Mouse (Mus musculus): ENCODE measurements around the gene Vipas39. TPM values are rescaled to one million over a fixed set of nuclear protein-coding genes. Genes with fewer than 3 reads are reported as not detected.
"Not testable (repeated sequence)": the region's sequence is repeated elsewhere in the genome, so short reads cannot be mapped to it uniquely, and the experiment has no call there.

Vipas39 gene
- 24.1 and 25.7 TPM in 2 replicates for polyA plus RNA-seq (2015; fragmentation: Nextera tagmentation; extraction: Ambion mirVana)

GRCm38 (mm10) chr12:87266108-87266826 is at the start of gene Vipas39, which contains the start of gene Ahsa1:
Gene Vipas39 (minus strand): TSS chr12:87266256.
Gene Ahsa1 (plus strand): TSS chr12:87266479.
- Histone ChIP-seq H3K4me2 (replicated peaks; ENCODE audit: low read depth, low read length) (peak within 1 kb of the TSS; percentile 81), H3K4me1 (ENCODE audit: insufficient read depth, low read depth, low read length) (no peaks in the 10 kb centered on the region), H3K27me3 (replicated peaks; ENCODE audit: insufficient read depth, low read length) (no peaks in the 10 kb centered on the region), H3K36me3 (ENCODE audit: insufficient read depth, low read length) (peaks cover 18% of the 10 kb centered on the region; the same call in 1 of the 2 replicates), H3K9me3 (ENCODE audit: low read length) (no peaks in the 10 kb centered on the region), H3K4me3 (ENCODE audit: low read depth, low read length) (peak within 1 kb of the TSS; percentile 87), H3K9ac (replicated peaks; ENCODE audit: low read depth) (peak within 1 kb of the TSS; percentile 80), H3K27ac (ENCODE audit: low read length) (peak within 1 kb of the TSS; percentile 85)
- WGBS: under 1% methylated on average over 31 of the region's 31 CpGs
- TF ChIP-seq CTCF (IDR thresholded peaks at IDR 0.05) (peak; percentile 60), EP300 (IDR thresholded peaks at IDR 0.05) (0 out of 2 replicates have a peak, but pooled peaks have one; percentile 37)
- peak; percentile 99 for DNase-seq (ENCODE audit: low spot score)
- peak; percentile 97 for ATAC-seq

- no peak for TF ChIP-seq CTCF (IDR thresholded peaks at IDR 0.05)
- no peak for TF ChIP-seq EP300 (IDR thresholded peaks at IDR 0.05)
- Histone ChIP-seq H3K9me3 (ENCODE audit: low read length) (no peaks in the 10 kb centered on the region), H3K4me1 (ENCODE audit: insufficient read depth, low read depth, low read length) (no peaks in the 10 kb centered on the region), H3K4me2 (replicated peaks; ENCODE audit: low read depth, low read length) (no peak overlapping the region), H3K27me3 (replicated peaks; ENCODE audit: insufficient read depth, low read length) (no peaks in the 10 kb centered on the region), H3K27ac (ENCODE audit: low read length) (no peak overlapping the region), H3K36me3 (ENCODE audit: insufficient read depth, low read length) (peaks cover 22% of the 10 kb centered on the region), H3K4me3 (ENCODE audit: low read depth, low read length) (no peak overlapping the region), H3K9ac (replicated peaks; ENCODE audit: low read depth) (no peak overlapping the region)
- WGBS: 73% methylated on average over 2 of the region's 2 CpGs
- DNase-seq (ENCODE audit: low spot score) (no peak), ATAC-seq (no peak)
Measured at GRCm38 (mm10) chr12:87313098-87313497, 47.0 kb upstream of the Vipas39 start.

- not testable (repeated sequence) for H3K4me3 ChIP-seq (ENCODE audit: low read depth, low read length); H3K4me2 ChIP-seq (replicated peaks; ENCODE audit: low read depth, low read length); H3K27me3 ChIP-seq (replicated peaks; ENCODE audit: insufficient read depth, low read length); H3K27ac ChIP-seq (ENCODE audit: low read length); DNase-seq (ENCODE audit: low spot score); H3K4me1 ChIP-seq (ENCODE audit: insufficient read depth, low read depth, low read length); H3K9ac ChIP-seq (replicated peaks; ENCODE audit: low read depth); ATAC-seq; H3K9me3 ChIP-seq (ENCODE audit: low read length)
- 61% methylated on average over 4 of the region's 4 CpGs for WGBS
- peaks cover 13% of the 10 kb centered on the region for H3K36me3 ChIP-seq (ENCODE audit: insufficient read depth, low read length)
Measured at GRCm38 (mm10) chr12:87306584-87306844, 40.5 kb upstream of the Vipas39 start.

- Histone ChIP-seq H3K4me1 (ENCODE audit: insufficient read depth, low read depth, low read length) (no peaks in the 10 kb centered on the region), H3K27ac (ENCODE audit: low read length) (no peak overlapping the region), H3K27me3 (replicated peaks; ENCODE audit: insufficient read depth, low read length) (no peaks in the 10 kb centered on the region), H3K4me2 (replicated peaks; ENCODE audit: low read depth, low read length) (no peak overlapping the region), H3K9ac (replicated peaks; ENCODE audit: low read depth) (no peak overlapping the region), H3K4me3 (ENCODE audit: low read depth, low read length) (no peak overlapping the region), H3K9me3 (ENCODE audit: low read length) (no peaks in the 10 kb centered on the region), H3K36me3 (ENCODE audit: insufficient read depth, low read length) (peaks cover 13% of the 10 kb centered on the region)
- no peak for TF ChIP-seq CTCF (IDR thresholded peaks at IDR 0.05)
- no peak for TF ChIP-seq EP300 (IDR thresholded peaks at IDR 0.05)
- no peak for DNase-seq (ENCODE audit: low spot score)
- WGBS: 33% methylated on average over 13 of the region's 13 CpGs
- ATAC-seq: peak; percentile 33; the same call in 1 of the 2 replicates
Measured at GRCm38 (mm10) chr12:87305767-87306583, 39.9 kb upstream of the Vipas39 start.

GRCm38 (mm10) chr12:87301189-87301588 is 35.1 kb upstream of the Vipas39 start:
- Histone ChIP-seq H3K4me1 (ENCODE audit: insufficient read depth, low read depth, low read length) (peaks cover 7% of the 10 kb centered on the region), H3K9me3 (ENCODE audit: low read length) (no peaks in the 10 kb centered on the region), H3K27me3 (replicated peaks; ENCODE audit: insufficient read depth, low read length) (no peaks in the 10 kb centered on the region), H3K27ac (ENCODE audit: low read length) (no peak overlapping the region), H3K36me3 (ENCODE audit: insufficient read depth, low read length) (no peaks in the 10 kb centered on the region), H3K9ac (replicated peaks; ENCODE audit: low read depth) (no peak overlapping the region), H3K4me3 (ENCODE audit: low read depth, low read length) (no peak overlapping the region), H3K4me2 (replicated peaks; ENCODE audit: low read depth, low read length) (no peak overlapping the region)
- DNase-seq (ENCODE audit: low spot score) (no peak), ATAC-seq (no peak)
- TF ChIP-seq EP300 (IDR thresholded peaks at IDR 0.05): no peak
- WGBS: 54% methylated on average over 4 of the region's 4 CpGs

- no peaks in the 10 kb centered on the region for H3K36me3 ChIP-seq (ENCODE audit: insufficient read depth, low read length)
- peak overlapping the region; percentile 50 for H3K9ac ChIP-seq (replicated peaks; ENCODE audit: low read depth)
- peaks cover 7% of the 10 kb centered on the region for H3K4me1 ChIP-seq (ENCODE audit: insufficient read depth, low read depth, low read length)
- H3K9me3 ChIP-seq (ENCODE audit: low read length): no peaks in the 10 kb centered on the region
- no peak; the same call in 1 of the 2 replicates for ATAC-seq
- DNase-seq (ENCODE audit: low spot score): no peak
- H3K4me3 ChIP-seq (ENCODE audit: low read depth, low read length): peak overlapping the region; percentile 76
- no peak overlapping the region for H3K27ac ChIP-seq (ENCODE audit: low read length)
- WGBS: 1% methylated on average over 9 of the region's 9 CpGs
- no peaks in the 10 kb centered on the region for H3K27me3 ChIP-seq (replicated peaks; ENCODE audit: insufficient read depth, low read length)
- no peak for TF ChIP-seq EP300 (IDR thresholded peaks at IDR 0.05)
- no peak for TF ChIP-seq CTCF (IDR thresholded peaks at IDR 0.05)
- H3K4me2 ChIP-seq (replicated peaks; ENCODE audit: low read depth, low read length): peak overlapping the region; percentile 99
Measured at GRCm38 (mm10) chr12:87300441-87300690, 34.3 kb upstream of the Vipas39 start.

All from lung, postnatal 0 days (tissue).